Mouse (Mus musculus) adrenal gland, adult 8-10 months (tissue): ENCODE results near the gene Sipa1l2. TPM values are rescaled to one million over a fixed set of nuclear protein-coding genes. Genes with fewer than 3 reads are reported as not detected.

Experiments
- DNase-seq: peaks from one replicate; pipeline ENCODE4 v3.0.0; 2022
- total RNA-seq, 4 experiments: library from RNA; stranded (reverse); gene quantifications; 2 replicates each; pipeline ENCODE4 v1.2.4; 2022

Gene Sipa1l2
- total RNA-seq, 4 experiments from 2014 or later, result 48.7 to 56.9 (median 53.8) TPM

DNA sequence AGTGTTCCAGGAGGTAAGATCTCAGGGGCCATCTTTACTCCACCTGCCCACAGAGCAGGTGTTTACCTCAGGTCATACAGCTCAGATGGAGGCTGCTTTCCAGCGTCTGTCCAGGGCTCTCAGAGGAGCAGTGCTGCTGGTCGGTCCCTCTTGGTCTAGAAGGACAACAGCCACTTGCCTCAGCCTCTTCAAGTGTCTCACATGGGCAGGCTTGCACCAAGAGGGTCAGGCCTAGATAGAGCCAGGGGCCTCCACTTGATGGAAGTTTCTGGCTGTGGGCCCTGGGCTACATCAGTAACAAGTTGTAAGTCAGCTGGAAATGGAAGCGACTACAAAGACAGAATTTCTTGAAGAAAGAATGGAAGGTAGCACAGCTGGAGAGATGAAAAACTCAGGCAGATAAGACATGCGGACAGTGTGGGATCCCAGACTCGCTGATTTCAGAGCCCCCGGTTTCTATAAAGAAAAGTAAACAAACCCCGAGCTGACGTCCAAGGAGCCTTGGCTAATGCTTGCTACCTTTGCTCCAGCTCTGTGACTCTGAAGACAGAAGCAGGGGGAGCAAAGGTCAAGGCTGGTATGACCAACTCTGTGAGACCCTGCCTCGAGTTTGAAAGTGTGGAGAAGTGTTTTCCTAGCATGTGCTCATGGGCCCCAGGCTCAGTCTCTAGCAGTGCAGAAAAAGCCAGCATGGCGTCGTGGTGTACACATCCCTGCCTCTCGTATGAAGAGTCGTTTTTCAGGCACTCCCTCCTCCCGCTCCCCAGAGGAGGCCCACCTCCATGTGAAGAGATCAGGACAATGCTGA lies 58.5 kb downstream of the Sipa1l2 start:
- DNase-seq, result no peak

DNA sequence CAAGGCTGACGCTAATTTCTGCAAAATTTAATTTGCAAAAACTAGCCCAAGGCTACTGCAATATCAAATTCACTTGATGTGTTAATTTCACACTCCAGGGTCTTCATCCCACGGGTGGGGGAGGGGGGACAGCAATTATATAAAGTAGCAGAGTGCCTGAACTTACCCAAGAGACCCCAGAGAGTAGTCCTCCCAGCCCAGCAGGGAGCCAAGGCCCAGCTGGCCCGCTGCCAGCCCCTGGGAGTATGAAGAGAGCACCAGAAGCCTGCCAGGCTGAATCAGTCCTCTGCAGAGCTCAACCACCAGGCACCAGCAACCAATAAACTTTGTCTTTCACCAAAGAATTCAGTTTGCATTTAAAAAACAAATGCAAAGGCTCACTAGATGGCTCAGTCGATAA lies 59.8 kb downstream of the Sipa1l2 start:
- DNase-seq, result peak; percentile 47

GRCm38 (mm10) chr8:125509175-125509574 lies 60.4 kb downstream of the Sipa1l2 start:
- peak; percentile 57 for DNase-seq

GRCm38 (mm10) chr8:125507291-125507690 lies 62.3 kb downstream of the Sipa1l2 start:
- DNase-seq, result no peak

GRCm38 (mm10) chr8:125504605-125505257 lies 64.9 kb downstream of the Sipa1l2 start:
- no peak for DNase-seq

DNA sequence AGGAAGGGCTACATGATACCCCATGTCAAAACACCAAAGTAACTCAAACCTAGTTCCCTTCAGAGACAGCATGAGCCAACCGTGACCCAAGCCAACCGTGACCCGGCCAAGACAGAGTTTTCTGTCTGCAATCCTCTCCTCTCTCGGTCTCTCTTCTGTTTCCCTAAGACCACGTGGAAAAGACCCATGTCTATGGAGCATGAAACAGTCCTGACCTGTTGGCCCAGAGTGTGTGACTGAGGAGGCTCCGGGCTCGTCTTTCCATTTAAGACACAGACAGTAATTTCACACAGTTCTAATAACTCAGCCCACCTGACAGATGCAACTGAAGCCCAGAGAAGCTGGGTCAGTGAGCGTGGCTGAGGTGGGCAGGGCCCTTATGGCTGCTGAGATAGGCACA lies 65.8 kb downstream of the Sipa1l2 start:
- no peak for DNase-seq

GRCm38 (mm10) chr8:125502828-125503227 lies 66.8 kb downstream of the Sipa1l2 start:
- DNase-seq, result no peak

GRCm38 (mm10) chr8:125500005-125500404 lies 69.6 kb downstream of the Sipa1l2 start:
- no peak for DNase-seq

GRCm38 (mm10) chr8:125498508-125498907 lies 71.1 kb downstream of the Sipa1l2 start:
- DNase-seq, result no peak

DNA sequence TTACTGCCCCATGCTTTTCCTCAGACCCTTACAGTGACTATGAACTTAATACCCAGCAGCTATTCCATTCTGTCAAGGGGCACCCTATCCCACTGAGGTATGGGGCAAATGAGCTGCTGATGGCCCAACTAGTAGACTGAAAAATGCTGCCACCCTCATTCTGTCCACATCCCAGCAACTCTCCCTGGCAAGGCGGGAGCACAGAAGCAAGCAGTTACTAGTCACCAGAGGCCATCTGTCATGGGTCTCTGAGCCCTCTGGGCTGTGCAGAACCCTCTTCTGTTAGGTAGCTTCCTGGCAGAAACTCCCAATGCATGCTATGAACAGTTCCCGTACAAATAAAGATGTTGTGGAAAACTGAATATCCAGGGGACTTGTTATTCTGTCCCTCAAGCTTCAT lies 74.1 kb downstream of the Sipa1l2 start:
- DNase-seq, result no peak

DNA sequence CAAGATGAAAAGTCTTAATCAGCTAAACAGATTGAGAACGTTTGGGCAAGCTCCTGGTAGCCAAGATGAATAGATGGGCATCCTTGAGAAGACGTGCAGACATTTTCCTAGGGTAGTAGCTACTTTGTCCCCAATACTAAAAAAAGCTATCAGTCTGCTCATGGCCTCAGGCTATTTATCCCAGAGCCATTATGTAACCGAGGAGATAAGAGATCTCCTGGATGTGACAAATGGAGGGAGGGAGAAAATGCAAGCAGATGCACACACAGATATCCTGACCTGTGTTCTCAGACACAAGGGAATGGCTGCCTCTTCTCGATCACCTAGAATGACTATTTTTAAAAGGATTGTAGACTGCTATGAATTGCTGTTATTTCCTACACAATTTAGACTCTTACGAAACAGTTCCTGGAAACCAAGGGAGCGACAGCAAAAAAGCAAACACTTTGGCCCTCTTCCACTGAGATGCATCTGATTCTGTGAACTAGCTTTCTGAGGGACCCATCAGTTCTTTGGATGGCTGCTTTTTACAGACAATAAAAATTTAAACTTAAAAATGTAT lies 76.3 kb downstream of the Sipa1l2 start:
- DNase-seq, result no peak

DNA sequence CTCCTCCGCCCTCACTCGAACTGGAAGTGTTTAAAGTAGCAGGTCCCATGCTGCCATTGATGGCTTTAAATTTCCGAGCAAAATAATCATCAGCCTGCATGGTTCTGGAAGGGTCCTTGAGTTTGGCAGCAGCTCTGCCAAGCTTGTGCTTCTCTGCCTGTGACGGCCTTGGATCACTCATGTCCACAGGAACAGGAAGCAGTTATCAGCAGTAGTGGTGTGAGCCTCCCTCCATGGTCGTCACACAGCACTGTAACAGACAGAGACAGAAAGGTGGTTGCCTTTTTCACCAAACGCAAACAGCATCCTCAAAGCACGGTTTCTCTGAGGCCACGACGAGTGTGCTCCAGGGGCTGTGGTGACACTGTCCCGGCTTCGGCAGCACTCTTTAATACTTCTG lies 77.2 kb downstream of the Sipa1l2 start:
- peak; percentile 65 for DNase-seq

DNA sequence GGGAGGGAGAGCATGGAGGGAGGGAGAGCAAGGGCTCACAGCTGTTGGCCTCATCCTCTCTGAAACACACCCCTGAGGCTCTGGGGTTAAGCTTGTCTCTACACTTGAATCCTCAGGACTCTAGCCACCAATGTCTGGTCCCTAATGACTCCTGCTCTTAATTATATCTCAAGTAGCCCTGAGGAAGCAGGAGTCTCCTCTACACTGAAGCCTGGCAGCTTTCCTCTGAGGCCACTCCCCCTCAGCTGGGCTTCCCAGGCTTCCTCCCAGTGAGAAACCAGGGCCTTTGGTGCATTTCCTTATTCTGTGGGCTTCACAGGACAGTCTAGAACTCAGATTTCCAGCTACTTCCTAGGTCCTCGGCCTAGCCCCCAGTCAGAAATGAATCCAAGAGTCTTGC lies 80.9 kb downstream of the Sipa1l2 start:
- no peak for DNase-seq

GRCm38 (mm10) chr8:125485715-125486114 lies 83.9 kb downstream of the Sipa1l2 start:
- DNase-seq, result no peak

DNA sequence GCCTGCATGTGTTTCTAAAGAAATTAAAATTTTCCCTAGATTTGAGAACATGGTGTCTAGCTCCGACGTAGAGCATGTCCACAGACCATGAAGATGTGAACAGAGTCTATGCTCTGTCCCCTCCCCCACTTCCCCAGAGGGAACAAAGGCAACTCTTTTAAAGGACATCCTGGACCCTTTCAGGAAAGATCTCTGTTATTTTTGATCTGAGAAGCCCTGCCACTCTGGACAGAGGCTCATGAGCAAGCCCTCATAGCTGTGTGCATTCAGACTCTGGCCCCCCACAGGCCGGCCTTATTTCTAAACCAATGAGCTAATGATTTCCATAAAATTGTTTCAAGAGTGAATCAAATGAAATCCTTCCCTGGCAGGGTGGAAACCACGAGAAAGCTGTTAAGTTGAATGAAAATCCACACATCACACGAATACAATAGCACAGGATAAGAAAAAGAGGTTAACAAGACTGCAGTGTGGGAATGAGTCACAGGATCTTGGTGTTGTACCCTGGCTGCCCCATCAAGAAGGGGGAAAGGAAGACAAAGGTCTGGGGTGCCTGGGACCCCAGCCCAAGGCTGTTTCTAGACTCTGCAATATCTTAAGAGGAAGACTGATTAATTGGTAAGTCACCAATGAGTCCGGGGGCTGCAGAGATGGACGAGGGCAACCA lies 84.9 kb downstream of the Sipa1l2 start:
- no peak for DNase-seq

- peak; percentile 28 for DNase-seq
Measured at GRCm38 (mm10) chr8:125482491-125483096, 87.0 kb downstream of the Sipa1l2 start.

GRCm38 (mm10) chr8:125474876-125475275 lies 94.7 kb downstream of the Sipa1l2 start:
- DNase-seq, result peak; percentile 32

DNA sequence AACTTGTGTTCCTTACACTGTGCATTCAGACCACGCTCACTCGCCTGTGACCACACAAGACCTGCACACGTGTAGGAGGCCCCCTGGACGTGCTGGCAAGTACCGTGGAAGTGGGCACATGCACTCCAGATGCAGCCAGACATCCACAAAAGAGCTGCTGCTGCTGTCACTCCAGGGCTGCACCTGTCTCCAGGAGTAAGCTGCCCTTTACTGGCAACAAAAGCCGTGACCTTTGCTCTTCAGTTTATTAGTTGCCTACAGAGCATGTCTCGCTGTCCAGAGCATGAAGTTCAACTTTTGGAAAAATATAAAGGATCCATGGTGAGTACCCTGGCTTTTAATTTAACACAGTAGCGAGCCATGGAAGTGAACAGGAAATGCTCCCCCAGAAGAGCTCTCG lies 98.2 kb downstream of the Sipa1l2 start:
- no peak for DNase-seq

- no peak for DNase-seq
Measured at GRCm38 (mm10) chr8:125465156-125465821, 104.3 kb downstream of the Sipa1l2 start.

DNA sequence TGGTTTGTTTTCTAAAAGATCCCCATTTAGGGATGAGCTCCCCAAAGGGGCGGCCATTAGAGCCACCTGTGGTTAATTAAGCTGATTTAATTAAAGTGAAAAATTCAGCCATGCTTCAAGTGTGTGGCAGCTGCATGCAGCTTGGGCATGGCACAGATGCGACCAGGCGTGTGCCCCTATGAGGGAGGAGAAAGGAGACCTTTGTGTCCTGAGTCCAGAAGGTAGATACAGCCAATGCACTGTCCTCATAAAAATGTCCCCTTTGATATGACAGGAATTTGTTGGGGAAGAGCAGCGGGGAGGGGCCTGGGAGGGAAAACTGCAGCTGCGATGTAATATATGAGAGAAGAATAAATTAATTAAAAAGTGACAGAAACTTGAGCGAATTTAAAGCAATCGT lies 106.7 kb downstream of the Sipa1l2 start:
- no peak for DNase-seq

- DNase-seq, result no peak
Measured at GRCm38 (mm10) chr8:125461504-125461903, 108.1 kb downstream of the Sipa1l2 start.

DNA sequence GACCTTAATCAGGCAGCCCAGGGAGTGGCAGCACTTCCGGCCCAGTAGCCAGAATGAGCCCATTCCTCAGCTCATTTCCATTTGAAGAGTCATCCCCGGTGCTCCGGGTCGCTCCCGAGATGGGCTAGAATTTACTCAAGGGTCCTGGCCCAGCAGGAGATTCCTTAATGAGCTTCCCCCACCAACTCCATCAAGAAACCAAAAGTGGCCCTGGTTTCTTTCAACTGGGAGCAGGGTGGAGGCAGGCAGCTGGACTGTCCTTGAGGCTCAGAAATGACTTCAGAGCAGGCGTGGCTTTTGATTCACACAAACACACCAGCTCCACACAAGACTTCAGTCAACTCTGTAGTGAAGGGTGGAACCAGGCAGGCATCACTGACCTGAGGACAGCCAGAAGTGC lies 109.0 kb downstream of the Sipa1l2 start:
- peak; percentile 71 for DNase-seq
